Mouse (Mus musculus): Measurements from ENCODE around the gene 4930402F06Rik. TPM values are rescaled to one million over a fixed set of nuclear protein-coding genes. Genes with fewer than 3 reads are reported as not detected.

4930402F06Rik gene
- total RNA-seq, 1 experiment from 2014 or later = not detected

Other genes starting within 250 kb of the 4930402F06Rik start
- gene Rab14, start 196.1 kb downstream of the 4930402F06Rik start, total RNA-seq (2017) = 215 and 295 TPM in 2 replicates
- 187 and 197 TPM in 2 replicates for gene Gsn, start 140.8 kb downstream of the 4930402F06Rik start, total RNA-seq (2017)
- gene Stom, start 60.2 kb downstream of the 4930402F06Rik start, total RNA-seq (2017) = 14.0 and 15.0 TPM in 2 replicates
- not detected in 2 replicates for gene 4930568D16Rik, start 29.4 kb downstream of the 4930402F06Rik start, total RNA-seq (2017)
- gene Ggta1, start 66.1 kb upstream of the 4930402F06Rik start, total RNA-seq (2017) = 52.3 and 56.3 TPM in 2 replicates
- gene Dab2ip, start 161.1 kb upstream of the 4930402F06Rik start, total RNA-seq (2017) = 6.1 and 9.8 TPM in 2 replicates

Measured in neutrophil, adult 5-6 weeks (primary cell).